Mouse (Mus musculus) lung, adult 18-20 months (tissue): ENCODE measurements around the gene Zfp975.
A peak's percentile ranks its signal among the peaks of the same experiment; 100 is the strongest.
"Not testable (repeated sequence)": the region's sequence is repeated elsewhere in the genome, so short reads cannot be mapped to it uniquely, and the experiment has no call there.

Source experiments
- DNase-seq, 2 experiments: peaks; one replicate each; pipeline ENCODE4 v3.0.0; 2022; ENCODE audit warnings: mixed read lengths in 2 of 2

The Zfp975 gene

GRCm38 (mm10) chr7:42692362-42693158, at the start of gene Zfp975:
Zfp975 (minus strand) TSS chr7:42692742.
- DNase-seq: peak; percentile 88 to 91

- no peak for DNase-seq
Measured at GRCm38 (mm10) chr7:42738536-42739210, 46.1 kb upstream of the Zfp975 start.

- DNase-seq: not testable (repeated sequence)
Measured at GRCm38 (mm10) chr7:42726917-42727316, 34.4 kb upstream of the Zfp975 start, which contains the start of gene Gm17067. Gm17067 (minus strand) TSS chr7:42727017.

- DNase-seq: peak; percentile 15 to 41
Measured at GRCm38 (mm10) chr7:42693251-42693650, 709 bp upstream of the Zfp975 start.

- not testable (repeated sequence) for DNase-seq
Measured at GRCm38 (mm10) chr7:42680081-42680480, 12.5 kb downstream of the Zfp975 start.

- DNase-seq: not testable (repeated sequence)
Measured at GRCm38 (mm10) chr7:42679646-42680045, 12.9 kb downstream of the Zfp975 start.

- DNase-seq: peak in 1 of 2 experiments; percentile 1
Measured at GRCm38 (mm10) chr7:42660140-42660539, 32.4 kb downstream of the Zfp975 start.

GRCm38 (mm10) chr7:42655211-42655610, 37.3 kb downstream of the Zfp975 start:
- DNase-seq: not testable (repeated sequence)

- not testable (repeated sequence) for DNase-seq
Measured at GRCm38 (mm10) chr7:42643120-42643620, 49.4 kb downstream of the Zfp975 start.

GRCm38 (mm10) chr7:42642152-42643115, 50.1 kb downstream of the Zfp975 start, which contains the start of gene Zfp976:
Zfp976 (minus strand) TSS chr7:42642588.
- DNase-seq: peak; percentile 81

GRCm38 (mm10) chr7:42631031-42631430, 61.5 kb downstream of the Zfp975 start:
- not testable (repeated sequence) for DNase-seq
